Mouse (Mus musculus) heart, embryonic 14.5 days (tissue): ENCODE data around the gene Sik3. TPM values are rescaled to one million over a fixed set of nuclear protein-coding genes. Genes with fewer than 3 reads are reported as not detected.
A peak's percentile ranks its signal among the peaks of the same experiment; 100 is the strongest.

Experiments
- ATAC-seq: fragments of 200-750 bp; cut with Nextera tagmentation; 2 replicates; pipeline ENCODE4 v1.8.0; 2017; ENCODE audit warnings: low read depth, moderate TSS enrichment; ENCODE audit not compliant: insufficient number of reproducible peaks, insufficient read depth, low FRiP score
- H3K27ac ChIP-seq, 2 experiments: fragments of 200-500 bp in 1 of 2; fragments of 300-500 bp in 1 of 2; sonication (generic) in 1 of 2; replicated peaks in 1 of 2; 2 replicates each; pipeline ENCODE4 v1.5.1; 2012 to 2014; ENCODE audit warnings: low read depth in 2 of 2, low read length in 2 of 2, control low read depth in 1 of 2, mild to moderate bottlenecking in 1 of 2, mixed read lengths in 1 of 2; ENCODE audit not compliant: control insufficient read depth in 1 of 2, insufficient read depth in 1 of 2
- H3K27me3 ChIP-seq: fragments of 300-500 bp; sonication (generic); 2 replicates; pipeline ENCODE4 v1.6.1; 2014; ENCODE audit warnings: mild to moderate bottlenecking, low read length, control low read depth; ENCODE audit not compliant: control insufficient read depth, insufficient read depth
- H3K36me3 ChIP-seq: fragments of 300-500 bp; sonication (generic); 2 replicates; pipeline ENCODE4 v1.6.1; 2014; ENCODE audit warnings: mild to moderate bottlenecking, control low read depth, low read length, mixed read lengths; ENCODE audit not compliant: control insufficient read depth, insufficient read depth
- H3K4me1 ChIP-seq, 2 experiments: fragments of 200-500 bp in 1 of 2; fragments of 300-500 bp in 1 of 2; sonication (generic) in 1 of 2; 2 replicates each; pipeline ENCODE4 v1.6.1; 2012 to 2014; ENCODE audit warnings: low read length in 2 of 2, control low read depth in 1 of 2, mixed read lengths in 1 of 2; ENCODE audit not compliant: control insufficient read depth in 2 of 2, insufficient read depth in 2 of 2
- H3K4me2 ChIP-seq: fragments of 300-500 bp; sonication (generic); 2 replicates; pipeline ENCODE4 v1.6.1; 2014; ENCODE audit warnings: mild to moderate bottlenecking, low read length
- H3K4me3 ChIP-seq, 2 experiments: fragments of 200-500 bp in 1 of 2; fragments of 300-500 bp in 1 of 2; sonication (generic) in 1 of 2; 2 replicates each; pipeline ENCODE4 v1.5.1; 2012 to 2014; ENCODE audit warnings: low read length in 2 of 2, mild to moderate bottlenecking in 2 of 2, control low read depth in 1 of 2, low read depth in 1 of 2, moderate library complexity in 1 of 2; ENCODE audit not compliant: control insufficient read depth in 1 of 2, insufficient read depth in 1 of 2
- H3K9ac ChIP-seq: fragments of 300-500 bp; sonication (generic); 2 replicates; pipeline ENCODE4 v1.6.1; 2014; ENCODE audit warnings: mild to moderate bottlenecking, low read length
- H3K9me3 ChIP-seq: fragments of 300-500 bp; sonication (generic); 2 replicates; pipeline ENCODE4 v1.6.1; 2016; ENCODE audit warnings: low read length, control low read depth; ENCODE audit not compliant: control insufficient read depth
- WGBS: fragments of 180-500 bp; shearing (Covaris S2); extraction: QIAGEN DNeasy Blood & Tissue Kit; methylation state at CpG from one replicate; pipeline ENCODE4 v1.1.7; 2014; 5-methylcytosine and 5-hydroxymethylcytosine counted together
- polyA plus RNA-seq: library from polyadenylated mRNA; unstranded; fragments of >200 nt; fragmentation: Nextera tagmentation; extraction: Ambion mirVana; gene quantifications from 2 replicates; pipeline ENCODE4 v1.2.1, GENCODE M21; 2014

Sik3 gene
- polyA plus RNA-seq, 1 experiment from 2014 or later: 14.1 TPM

GRCm38 (mm10) chr9:46041186-46041585 is 28.6 kb downstream of the Sik3 start:
- Histone ChIP-seq H3K27ac (no peak overlapping the region), H3K36me3 (no peaks in the 10 kb centered on the region), H3K9ac (no peak overlapping the region), H3K4me3 (no peak overlapping the region), H3K27me3 (no peaks in the 10 kb centered on the region), H3K4me2 (no peak overlapping the region), H3K4me1 (peaks cover 3 to 9% of the 10 kb centered on the region in 2 experiments; a peak in 3 of 4 replicates), H3K9me3 (no peaks in the 10 kb centered on the region)
- 65% methylated on average over 2 of the region's 2 CpGs for WGBS
- ATAC-seq: no peak

GRCm38 (mm10) chr9:46042387-46042786 is 29.8 kb downstream of the Sik3 start:
- no peak overlapping the region for H3K4me3 ChIP-seq
- no peaks in the 10 kb centered on the region for H3K27me3 ChIP-seq
- 73% methylated on average over 3 of the region's 3 CpGs for WGBS
- no peak for ATAC-seq
- peaks cover 5 to 16% of the 10 kb centered on the region in 2 experiments; a peak in 3 of 4 replicates for H3K4me1 ChIP-seq
- no peak overlapping the region for H3K4me2 ChIP-seq
- no peak overlapping the region for H3K9ac ChIP-seq
- no peaks in the 10 kb centered on the region for H3K9me3 ChIP-seq
- H3K36me3 ChIP-seq: no peaks in the 10 kb centered on the region
- no peak overlapping the region for H3K27ac ChIP-seq

GRCm38 (mm10) chr9:46043626-46044025 is 31.0 kb downstream of the Sik3 start:
- no peaks in the 10 kb centered on the region for H3K27me3 ChIP-seq
- no peak overlapping the region for H3K27ac ChIP-seq
- H3K9me3 ChIP-seq: no peaks in the 10 kb centered on the region
- no peaks in the 10 kb centered on the region for H3K36me3 ChIP-seq
- H3K9ac ChIP-seq: no peak overlapping the region
- H3K4me1 ChIP-seq: peaks cover 5 to 16% of the 10 kb centered on the region in 2 experiments; a peak in 3 of 4 replicates
- ATAC-seq: no peak
- no peak overlapping the region for H3K4me2 ChIP-seq
- 92% methylated on average over 8 of the region's 8 CpGs for WGBS
- no peak overlapping the region for H3K4me3 ChIP-seq

- H3K4me3 ChIP-seq: no peak overlapping the region
- H3K4me2 ChIP-seq: no peak overlapping the region
- H3K27ac ChIP-seq: no peak overlapping the region
- H3K27me3 ChIP-seq: no peaks in the 10 kb centered on the region
- no peak for ATAC-seq
- no peaks in the 10 kb centered on the region for H3K36me3 ChIP-seq
- peaks cover 10 to 20% of the 10 kb centered on the region in 2 experiments for H3K4me1 ChIP-seq
- 70% methylated on average over 11 of the region's 11 CpGs for WGBS
- no peak overlapping the region for H3K9ac ChIP-seq
- H3K9me3 ChIP-seq: no peaks in the 10 kb centered on the region
Measured at GRCm38 (mm10) chr9:46046724-46047517, 34.3 kb downstream of the Sik3 start.

GRCm38 (mm10) chr9:46049525-46049924 is 36.9 kb downstream of the Sik3 start:
- Histone ChIP-seq H3K36me3 (no peaks in the 10 kb centered on the region), H3K27ac (no peak overlapping the region), H3K27me3 (no peaks in the 10 kb centered on the region), H3K4me2 (no peak overlapping the region), H3K9ac (no peak overlapping the region), H3K4me1 (peaks cover 13 to 25% of the 10 kb centered on the region in 2 experiments), H3K9me3 (no peaks in the 10 kb centered on the region), H3K4me3 (no peak overlapping the region)
- WGBS: 74% methylated on average over 7 of the region's 7 CpGs
- ATAC-seq: no peak

GRCm38 (mm10) chr9:46050203-46050602 is 37.6 kb downstream of the Sik3 start:
- no peak for ATAC-seq
- 78% methylated on average over 8 of the region's 8 CpGs for WGBS
- Histone ChIP-seq H3K9ac (no peak overlapping the region), H3K9me3 (no peaks in the 10 kb centered on the region), H3K27ac (peak overlapping the region; percentile 25 to 34; a peak in 2 of 4 replicates), H3K4me2 (no peak overlapping the region), H3K4me1 (peaks cover 13 to 27% of the 10 kb centered on the region in 2 experiments), H3K36me3 (no peaks in the 10 kb centered on the region), H3K4me3 (no peak overlapping the region), H3K27me3 (no peaks in the 10 kb centered on the region)

- Histone ChIP-seq H3K4me2 (no peak overlapping the region), H3K4me1 (peaks cover 14 to 25% of the 10 kb centered on the region in 2 experiments), H3K36me3 (no peaks in the 10 kb centered on the region), H3K4me3 (no peak overlapping the region), H3K27ac (no peak overlapping the region), H3K9ac (no peak overlapping the region), H3K9me3 (no peaks in the 10 kb centered on the region), H3K27me3 (no peaks in the 10 kb centered on the region)
- ATAC-seq: no peak
- WGBS: 91% methylated on average over 9 of the region's 9 CpGs
Measured at GRCm38 (mm10) chr9:46053014-46053666, 40.5 kb downstream of the Sik3 start.
